Mouse (Mus musculus) ZHBTc4 (cell line): ENCODE measurements around the gene Pde10a.

ENCODE experiments used
- DNase-seq: peaks from one replicate; pipeline ENCODE4 v3.0.0-alpha.2; 2011; ENCODE audit warnings: low read depth, low spot score

Gene Pde10a

DNA sequence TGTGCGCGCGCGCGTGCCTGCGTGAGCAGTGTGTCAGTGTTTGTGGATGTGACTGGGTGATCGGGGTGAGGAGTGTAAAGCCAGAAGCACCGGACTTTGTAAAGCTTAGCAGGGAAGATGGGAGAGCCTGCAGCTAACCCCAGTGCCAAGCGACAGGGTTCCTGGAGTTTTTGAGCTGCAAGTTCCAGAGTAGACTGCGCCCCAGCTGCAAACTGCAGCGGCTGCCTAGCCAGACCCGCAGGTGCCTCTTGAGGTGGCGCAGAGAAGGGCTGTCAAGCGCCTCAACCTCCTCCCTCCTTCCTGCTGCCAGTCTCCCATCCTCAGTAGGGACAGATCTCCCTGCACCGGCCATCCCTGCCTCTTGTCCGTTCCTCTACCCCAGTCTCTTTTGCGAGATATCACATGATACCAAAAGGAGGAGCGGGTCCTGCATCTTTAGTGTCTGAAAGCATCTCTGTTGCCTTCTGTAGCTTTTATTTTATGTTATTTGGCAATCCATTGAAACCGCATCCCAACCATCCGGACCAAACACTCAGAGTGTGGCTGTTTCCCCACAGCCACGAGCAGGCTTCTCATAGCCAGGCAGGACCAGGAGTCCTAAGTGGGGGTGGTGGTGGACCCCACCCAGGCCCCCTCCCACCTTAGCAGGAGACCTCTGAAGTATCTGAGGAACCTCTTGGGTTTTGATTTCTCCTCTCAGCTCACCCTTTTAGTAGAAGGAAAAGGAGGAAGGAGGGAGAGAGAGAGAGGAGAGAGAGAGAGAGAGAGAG, 984 bp downstream of the Pde10a start:
- DNase-seq: peak; percentile 49

DNA sequence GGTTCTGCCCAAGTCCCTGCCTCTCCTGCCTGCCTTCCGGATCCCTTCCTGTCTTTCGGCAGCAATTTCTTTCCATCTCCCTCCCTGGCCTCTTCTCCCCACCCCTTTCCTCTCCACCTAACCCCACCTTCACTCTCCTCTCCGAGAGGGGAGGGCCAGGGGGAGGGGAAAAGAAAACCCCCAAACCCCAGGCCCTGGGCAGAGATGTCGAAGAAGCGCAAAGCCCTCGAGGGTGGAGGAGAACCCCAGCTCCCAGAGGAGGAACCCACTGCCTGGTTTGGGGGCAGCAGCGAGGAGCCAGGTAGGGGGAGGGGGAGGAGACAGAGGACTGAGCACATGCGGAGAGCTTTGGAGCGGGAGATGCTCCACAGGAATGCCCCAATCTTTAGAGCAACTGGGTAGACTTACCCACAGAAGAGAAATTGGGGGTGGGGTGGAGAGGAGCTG, 1.7 kb downstream of the Pde10a start:
- no peak for DNase-seq

DNA sequence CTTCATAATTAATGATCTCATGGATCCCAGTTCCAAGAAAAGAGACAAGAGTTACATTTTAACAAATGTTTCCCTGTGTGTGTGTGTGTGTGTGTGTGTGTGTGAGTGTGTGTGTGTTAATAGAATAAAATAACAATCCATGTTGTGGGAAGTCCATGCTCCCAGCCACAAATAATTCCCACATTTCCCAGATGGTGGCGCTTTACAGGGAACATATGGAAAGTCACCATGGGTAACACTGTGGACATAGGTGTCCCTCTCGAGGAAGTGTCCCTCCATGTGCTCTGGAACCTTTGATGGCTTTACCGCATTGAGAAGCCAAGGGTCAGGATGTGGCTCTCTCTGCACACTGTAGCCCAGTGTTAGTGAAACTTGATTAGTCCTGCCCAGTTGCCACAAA, 3.5 kb downstream of the Pde10a start:
- DNase-seq: no peak

DNA sequence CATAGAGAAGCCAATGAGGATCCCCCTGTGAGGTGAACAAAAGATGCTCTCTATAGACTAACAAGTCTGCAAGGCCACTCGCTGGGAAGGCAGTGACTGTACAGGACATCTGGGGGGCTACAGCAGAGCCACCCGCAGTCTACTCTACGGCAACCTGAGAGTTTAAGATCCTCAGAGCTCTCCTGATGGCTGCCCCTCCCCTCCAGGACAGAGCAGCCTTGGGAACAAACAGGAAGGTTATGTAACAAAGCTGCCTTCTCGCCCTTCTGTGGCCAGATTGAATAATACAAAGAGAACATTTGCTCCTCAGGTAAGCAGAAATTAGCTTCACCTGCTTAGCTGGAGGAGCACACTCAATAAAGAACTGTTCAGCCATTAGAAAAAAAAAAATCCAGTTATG, 7.4 kb downstream of the Pde10a start:
- no peak for DNase-seq

DNA sequence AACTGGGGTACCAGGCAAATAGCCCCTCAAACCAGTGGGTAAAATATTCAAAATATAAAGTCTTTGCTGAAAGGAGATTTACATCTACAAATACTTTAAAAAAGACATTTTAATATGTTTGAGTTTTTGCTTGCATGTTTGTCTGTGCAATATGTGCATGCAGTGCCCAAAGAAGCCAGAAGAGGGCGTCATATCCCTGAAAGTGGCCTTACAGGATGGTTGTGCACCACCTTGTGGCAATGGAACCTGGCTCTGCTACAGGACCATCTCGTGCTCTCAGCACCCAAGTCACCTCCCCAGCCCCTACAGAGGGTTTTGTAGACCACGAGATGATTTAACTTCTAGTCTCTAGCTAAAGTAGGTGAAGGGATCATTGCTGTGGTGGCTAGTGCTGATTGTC, 8.7 kb downstream of the Pde10a start:
- DNase-seq: peak; percentile 80

DNA sequence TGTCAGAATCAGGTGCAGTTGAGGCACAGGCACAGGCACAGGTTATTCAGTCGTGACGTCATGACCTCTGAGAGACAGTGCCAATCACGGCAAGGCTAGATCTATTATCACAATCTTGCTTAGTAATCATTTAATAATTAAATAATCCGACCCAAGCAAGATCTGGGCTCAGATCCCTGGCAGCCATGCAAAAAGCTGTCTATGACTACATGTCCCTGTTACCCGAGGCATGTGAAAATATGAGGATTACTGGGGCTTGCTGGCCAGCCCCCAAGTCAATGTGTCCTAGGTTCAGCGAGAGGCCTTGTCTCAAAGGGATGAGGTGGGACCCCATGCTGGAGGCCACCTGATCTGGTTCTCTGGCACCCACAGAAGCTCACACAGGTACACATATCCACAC, 11.3 kb downstream of the Pde10a start:
- no peak for DNase-seq

DNA sequence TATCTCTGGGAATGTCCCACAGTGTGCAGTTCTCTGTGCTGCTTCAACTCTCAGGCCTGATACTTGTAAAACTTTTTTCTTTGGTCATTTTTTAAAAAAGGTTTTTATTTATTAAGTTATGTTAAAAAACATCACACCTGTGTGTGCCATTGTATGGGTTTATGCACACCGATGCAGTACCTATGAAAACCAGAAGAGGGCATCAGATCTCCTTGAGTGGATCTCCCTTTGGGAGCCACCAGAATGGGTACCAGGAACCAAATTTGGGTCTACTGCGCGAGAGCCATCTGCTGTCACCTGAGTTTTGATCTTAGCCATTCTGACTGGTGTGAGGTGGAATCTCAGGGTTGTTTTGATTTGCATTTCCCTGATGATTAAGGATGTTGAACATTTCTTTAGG, 12.9 kb downstream of the Pde10a start:
- DNase-seq: peak; percentile 61

DNA sequence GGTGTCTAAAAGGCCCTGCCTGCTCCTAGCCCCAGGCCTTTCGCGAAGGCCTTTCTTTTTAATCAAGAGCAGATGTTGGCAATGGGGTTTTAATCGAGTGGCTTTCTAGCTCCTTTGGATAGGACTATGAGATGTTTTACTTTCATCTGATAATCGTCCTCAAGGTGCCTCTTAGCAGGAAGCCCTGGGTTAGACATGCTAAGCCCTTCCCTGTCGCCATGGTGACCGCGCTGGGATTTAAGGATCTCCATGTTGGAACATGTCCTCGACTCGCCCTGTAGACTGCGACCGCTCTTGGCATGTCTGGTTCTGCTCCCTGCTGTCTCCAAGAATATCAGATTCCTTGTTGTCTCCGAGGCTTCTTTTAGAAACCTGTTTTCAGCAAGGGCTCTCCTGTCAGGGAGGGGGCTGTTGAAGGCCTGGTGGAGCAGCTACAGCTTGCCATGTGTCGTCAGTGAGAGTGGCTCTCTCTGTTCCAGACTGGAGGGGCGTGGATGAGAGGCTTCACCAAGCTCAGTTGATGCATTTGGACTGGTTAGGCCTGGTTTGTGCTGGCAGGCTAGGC, 16.9 kb downstream of the Pde10a start:
- peak; percentile 77 for DNase-seq

DNA sequence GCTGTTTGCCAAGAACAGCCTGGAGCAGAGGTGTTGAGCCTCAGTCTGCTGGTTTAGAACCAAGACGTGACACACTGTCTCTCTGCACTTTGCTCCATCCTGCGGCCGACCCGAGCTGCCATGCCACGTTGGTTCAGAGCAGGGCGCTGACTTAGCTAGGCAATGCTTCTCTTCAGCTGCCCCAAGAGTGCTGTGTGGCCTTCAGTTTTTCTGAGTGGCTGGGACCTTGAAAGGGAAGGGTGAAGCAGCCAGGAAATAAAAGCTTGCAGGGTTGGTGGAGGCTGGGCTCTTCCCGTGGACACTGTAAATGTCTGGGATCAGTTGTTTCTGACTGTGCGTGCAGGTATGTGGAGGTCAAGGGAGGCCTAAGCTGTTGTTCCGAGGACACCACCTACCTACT, 21.2 kb downstream of the Pde10a start:
- DNase-seq: peak; percentile 21

DNA sequence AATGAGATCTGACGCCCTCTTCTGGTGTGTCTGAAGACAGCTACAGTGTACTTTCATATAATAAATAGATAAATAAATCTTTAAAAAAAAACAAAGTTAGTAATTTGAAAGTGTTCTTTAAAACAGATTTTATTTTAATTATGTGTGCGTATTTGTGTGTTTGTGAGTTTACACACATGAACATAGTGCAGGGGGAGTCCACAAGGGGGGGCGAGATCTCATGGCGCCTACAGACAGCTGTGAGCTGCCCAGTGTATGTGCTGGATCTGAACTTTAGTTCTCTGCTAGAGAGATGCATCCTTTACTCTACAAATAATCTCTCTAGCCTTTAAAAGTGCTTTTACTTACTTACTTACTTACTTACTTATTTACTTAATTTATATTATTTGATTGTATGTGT, 23.6 kb downstream of the Pde10a start:
- no peak for DNase-seq

DNA sequence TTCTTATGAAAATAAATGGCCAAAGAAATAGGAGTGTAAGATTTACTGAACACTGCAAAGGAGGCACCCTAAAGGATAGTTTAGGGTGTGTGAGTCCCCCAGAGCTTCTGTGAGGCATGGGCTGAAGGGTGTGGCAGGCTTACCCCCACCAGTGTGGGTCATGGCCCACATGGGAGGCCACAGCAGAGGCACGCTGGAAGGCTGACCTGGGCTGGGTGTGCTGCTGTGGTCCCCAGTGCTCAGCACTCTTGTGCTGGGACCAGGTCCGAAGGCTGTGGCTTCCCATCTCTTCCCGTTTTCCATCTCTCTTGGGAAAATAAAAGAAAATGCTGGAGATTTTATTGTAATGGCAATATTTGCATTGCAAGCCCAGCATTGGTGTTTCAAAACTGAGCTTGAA, 26.5 kb downstream of the Pde10a start:
- DNase-seq: no peak

DNA sequence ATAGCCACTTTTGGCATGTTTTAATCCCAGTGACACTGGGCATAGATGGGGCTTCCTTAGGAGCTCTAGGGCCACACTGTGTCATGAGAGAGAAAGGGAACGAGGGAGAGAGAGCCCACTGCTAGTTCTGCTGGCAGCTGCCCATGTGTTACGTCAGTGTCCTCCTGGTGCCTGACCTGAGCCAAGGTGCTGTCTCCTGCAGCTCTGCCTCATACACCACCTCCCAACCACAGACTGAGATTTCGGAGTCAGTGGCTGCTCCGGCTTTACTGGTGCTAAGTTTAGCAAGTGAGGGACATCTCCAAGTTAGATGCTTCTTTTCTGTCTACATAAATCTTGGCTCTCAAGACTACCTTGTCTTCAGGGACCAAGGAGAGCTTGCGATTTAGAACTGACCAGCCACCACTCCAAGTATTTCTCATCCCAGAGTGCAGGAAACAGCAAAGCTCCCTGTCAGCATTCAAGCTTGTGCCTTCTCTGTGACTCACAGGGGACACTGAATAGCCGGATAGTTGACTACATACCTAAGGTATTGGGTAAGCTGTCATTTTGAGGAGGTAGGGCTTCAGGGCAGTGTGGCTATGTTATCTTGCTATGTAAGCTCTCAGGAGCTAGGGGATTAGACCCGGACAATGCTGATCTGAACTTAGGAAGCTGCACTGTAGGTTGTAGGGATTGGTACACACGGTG, 27.3 kb downstream of the Pde10a start:
- no peak for DNase-seq

DNA sequence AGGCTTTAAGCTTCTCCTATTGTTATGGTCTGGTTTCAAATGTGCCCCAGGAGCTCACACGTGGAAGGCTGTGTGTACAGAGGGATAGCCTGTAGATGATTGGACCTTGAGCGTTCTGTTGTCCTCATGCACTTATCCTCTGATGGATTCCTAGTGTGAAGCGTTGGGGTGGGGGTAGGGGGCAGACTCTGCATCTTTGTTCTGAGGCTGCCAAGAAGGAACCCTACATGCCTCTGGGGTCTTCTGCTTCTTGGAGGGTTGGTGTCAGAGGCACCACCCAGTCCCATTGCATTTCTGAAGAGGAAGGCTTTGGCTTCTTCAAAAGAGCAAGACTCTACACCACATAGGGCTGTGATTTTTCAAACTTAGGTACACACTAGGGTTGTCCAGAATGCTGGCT, 28.4 kb downstream of the Pde10a start:
- no peak for DNase-seq

DNA sequence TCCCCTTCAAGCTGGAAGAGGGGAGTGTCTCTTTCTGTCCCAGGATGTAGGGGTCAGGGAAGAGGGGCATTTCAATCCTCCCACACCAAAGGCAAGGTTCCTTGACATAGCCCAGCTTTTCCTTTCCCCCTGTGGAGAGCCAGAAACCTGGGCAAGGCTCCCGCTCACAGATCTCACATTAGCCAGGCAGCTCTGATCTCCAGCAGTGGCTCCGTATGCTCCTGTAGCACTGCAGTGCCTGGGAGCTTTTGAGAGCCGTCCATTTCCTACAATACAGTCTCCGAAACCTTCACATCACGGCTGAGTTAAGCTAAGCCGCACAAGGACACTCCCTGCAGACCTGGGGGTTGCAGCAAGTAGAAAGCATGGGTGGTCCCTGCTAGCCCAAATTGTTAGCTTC, 29.0 kb downstream of the Pde10a start:
- DNase-seq: no peak

DNA sequence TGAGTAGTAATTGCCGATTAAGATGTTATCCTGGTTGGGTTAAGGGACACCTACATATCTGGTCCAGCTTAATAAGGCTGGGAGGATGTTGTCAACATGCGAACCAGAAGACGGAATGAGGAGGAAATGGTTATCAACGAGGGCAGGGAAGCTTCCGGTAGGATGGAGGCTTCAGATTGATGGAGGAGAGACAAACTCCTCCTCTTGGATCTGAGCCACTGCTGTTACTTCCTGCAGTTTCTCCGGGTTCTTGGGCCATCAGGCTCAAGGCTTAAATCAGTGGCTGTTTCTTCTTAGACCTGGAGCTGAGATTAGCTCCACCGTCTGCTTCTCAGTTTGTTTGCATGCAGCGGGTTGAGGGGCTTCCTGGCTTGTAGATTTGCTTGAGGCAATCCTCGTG, 30.6 kb downstream of the Pde10a start:
- no peak for DNase-seq

DNA sequence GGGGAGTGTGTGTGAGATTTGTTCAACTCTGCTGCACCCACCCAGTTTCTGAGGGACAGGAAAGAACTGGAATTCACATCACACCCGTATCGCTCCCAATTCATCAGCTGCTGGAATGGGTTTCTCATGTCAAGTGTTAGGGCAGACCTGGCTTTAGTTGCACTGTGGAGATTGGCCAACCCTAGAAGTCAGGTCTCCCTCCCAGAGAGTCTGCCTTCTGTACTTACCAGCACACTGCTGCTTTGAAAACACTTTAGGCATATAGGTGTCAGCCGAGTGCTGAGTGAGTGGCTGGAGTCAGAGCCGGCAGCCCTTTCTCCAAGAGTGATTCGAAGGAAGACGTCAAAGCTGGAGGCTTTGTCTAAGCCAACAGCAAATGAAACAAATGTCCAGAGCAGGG, 31.1 kb downstream of the Pde10a start:
- DNase-seq: no peak

DNA sequence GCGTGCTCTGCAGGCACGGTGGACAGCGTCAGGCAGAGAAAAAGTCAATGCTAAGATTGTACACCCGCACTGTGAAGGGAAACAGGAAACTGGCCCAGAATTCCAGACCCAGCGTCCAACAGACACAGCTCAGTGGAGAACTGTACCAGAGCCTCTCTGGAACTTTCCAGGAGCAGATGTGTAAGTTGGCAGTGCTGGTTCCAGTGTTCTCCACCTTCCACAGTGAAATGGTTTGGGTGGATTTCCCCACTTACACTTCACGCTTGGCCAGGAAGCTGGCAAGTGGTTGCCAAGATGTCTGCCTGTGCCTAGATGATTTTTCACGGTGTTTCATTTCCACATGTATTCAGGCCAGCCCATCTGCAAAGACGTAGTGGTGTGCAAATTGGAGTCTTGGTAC, 32.8 kb downstream of the Pde10a start:
- DNase-seq: no peak

DNA sequence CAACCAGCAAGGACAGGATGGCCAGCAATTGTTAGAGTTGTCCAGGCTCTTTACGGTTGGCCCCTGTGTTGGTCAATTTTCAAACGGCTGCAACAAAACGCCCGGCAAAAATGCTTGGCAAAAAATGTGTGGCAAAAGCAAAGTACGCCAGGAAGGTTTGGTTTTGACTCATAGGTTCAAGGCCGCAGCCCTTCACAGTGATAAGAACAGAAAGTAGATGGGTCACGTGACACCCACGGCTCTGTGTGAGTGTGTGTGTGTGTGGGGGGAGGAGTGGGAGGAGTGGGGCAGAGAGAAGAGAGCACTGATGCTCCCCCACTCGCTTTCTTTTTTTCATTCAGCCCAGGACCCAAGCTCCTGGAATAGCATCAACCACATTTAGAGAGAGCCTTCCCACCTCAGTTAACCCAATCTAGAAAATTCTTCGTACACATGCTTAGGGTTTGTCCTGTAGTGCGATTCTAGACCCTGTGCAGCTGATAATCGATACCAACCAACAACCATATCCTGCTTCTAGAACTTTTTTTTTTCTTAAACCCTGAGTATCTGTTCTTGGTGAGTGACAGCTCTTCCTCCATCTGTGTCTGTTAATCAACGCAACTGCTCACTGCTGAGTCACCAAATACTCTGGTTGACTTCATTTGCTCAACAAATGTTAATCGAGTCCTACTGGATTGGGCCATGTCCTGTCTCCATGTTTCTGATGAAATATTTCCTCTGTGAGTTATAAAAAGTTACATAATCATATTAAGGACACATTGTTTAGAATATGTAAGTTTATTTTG, 37.1 kb downstream of the Pde10a start:
- DNase-seq: no peak

DNA sequence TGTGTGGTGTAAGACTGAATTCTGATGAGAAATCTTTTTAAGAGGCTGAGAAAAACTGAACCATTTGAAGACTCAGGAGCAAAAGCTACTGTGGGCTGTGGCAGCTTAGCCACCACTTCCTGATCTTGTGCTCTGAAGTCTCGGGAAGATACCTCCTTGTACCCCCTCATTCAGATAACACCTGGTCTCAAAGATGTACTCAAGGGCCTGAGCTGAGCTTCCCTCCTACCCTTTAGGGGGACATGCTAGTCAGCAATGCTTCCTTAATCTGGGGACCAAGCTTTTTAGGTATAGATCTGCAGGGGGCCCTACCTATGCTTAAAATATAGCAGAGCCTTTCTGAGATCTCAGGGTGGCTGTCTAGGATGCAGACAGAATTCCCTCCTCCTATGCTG, 37.7 kb downstream of the Pde10a start:
- no peak for DNase-seq

DNA sequence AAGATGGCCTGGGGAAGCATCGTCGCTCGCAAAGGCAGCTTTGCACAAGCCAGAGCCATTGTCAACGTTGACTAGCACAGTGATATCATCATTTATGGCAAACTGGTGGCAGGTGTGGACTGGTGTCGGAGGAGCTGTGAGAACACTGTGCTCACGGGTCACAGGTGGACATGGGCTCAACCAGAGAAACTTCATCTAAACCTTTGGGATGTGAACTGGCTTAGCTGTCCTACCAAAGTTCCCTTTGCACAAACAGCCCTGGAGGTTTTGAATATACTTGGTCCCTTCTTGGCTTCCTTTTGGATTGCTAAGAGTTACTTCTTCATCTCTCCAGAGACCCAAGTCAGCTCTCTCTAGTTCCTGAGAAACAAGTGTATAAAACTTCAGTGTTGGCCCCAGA, 41.7 kb downstream of the Pde10a start, which contains the start of gene Gm17087:
Gene Gm17087, minus strand, starts transcription at position 101 of the 400 bp plus-strand sequence.
- DNase-seq: no peak

DNA sequence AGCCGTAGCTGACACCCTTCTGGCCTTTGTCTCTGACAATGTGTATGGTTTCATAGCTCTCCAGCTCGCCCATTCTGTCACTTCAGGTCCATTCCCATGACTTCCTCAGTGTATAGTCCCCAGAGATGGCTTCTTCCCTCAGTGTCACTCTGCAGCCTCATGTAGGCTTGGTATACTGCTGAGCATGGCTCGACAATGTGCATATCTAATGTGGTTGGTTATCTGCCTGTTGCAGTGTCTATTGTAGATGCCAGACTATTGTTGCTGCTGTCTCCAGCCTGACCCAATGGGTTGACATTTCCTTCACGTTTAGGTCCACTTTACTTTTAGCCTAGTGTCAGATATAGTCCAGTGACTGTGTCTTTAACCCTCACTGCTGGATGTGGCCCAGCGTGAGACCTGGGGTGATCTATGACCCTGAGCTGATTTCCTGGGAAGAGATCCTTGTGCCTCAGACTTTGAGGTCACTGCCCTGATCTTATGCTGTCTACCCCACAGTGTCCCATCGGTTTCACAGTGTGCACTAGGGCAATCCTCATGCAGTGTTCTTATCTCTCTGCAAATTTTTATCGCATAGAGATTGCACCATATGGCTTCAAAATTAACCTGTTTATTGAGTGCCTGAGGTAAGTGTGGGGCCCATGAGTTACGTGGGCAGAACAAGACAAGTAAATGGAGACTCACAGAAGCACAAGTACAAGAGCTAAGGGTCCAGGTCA, 48.5 kb downstream of the Pde10a start:
- DNase-seq: no peak
